Mouse (Mus musculus) testis, adult 2 months (tissue): ENCODE measurements at regions not wholly inside any gene's neighbourhood (a gene's known extent, or its start where the extent isn't known, plus 50 kb on each side); places are given as distances from the start of the nearest gene placed in this dataset.

Experiments used
- H3K27ac ChIP-seq: fragments of 200-500 bp; 2 replicates; pipeline ENCODE4 v1.5.1; 2012; ENCODE audit warnings: low read depth, low read length; ENCODE audit not compliant: control insufficient read depth, insufficient read depth
- H3K27me3 ChIP-seq: fragments of 200-500 bp; 2 replicates; pipeline ENCODE4 v1.6.1; 2012; ENCODE audit warnings: mild to moderate bottlenecking, low read length, moderate library complexity; ENCODE audit not compliant: control insufficient read depth, insufficient read depth
- H3K36me3 ChIP-seq: fragments of 200-500 bp; 2 replicates; pipeline ENCODE4 v1.6.1; 2012; ENCODE audit warnings: mild to moderate bottlenecking, low read length; ENCODE audit not compliant: control insufficient read depth, insufficient read depth
- H3K4me1 ChIP-seq: fragments of 200-500 bp; 2 replicates; pipeline ENCODE4 v1.6.1; 2012; ENCODE audit warnings: low read length; ENCODE audit not compliant: control insufficient read depth, insufficient read depth
- H3K4me3 ChIP-seq: fragments of 200-500 bp; 2 replicates; pipeline ENCODE4 v1.5.1; 2012; ENCODE audit warnings: low read depth, mild to moderate bottlenecking, low read length, moderate library complexity, mixed read lengths; ENCODE audit not compliant: control insufficient read depth
- CTCF ChIP-seq: fragments of 200-500 bp; IDR thresholded peaks from 2 replicates; pipeline ENCODE4 v1.5.1; 2012; ENCODE audit warnings: low read depth, mild to moderate bottlenecking, inconsistent platforms, low read length, moderate library complexity; ENCODE audit not compliant: control insufficient read depth, insufficient read depth, insufficient replicate concordance
- POLR2A ChIP-seq: fragments of 200-500 bp; IDR thresholded peaks from 2 replicates; pipeline ENCODE4 v1.6.1; 2012; ENCODE audit warnings: low read depth, mild to moderate bottlenecking, inconsistent platforms, low read length, moderate library complexity; ENCODE audit not compliant: control insufficient read depth

GRCm38 (mm10) chr3:149393317-149394172 lies 403.2 kb upstream of the Adgrl2 start:
- Histone ChIP-seq H3K27me3 (no peaks in the 10 kb centered on the region), H3K27ac (no peak overlapping the region), H3K36me3 (no peaks in the 10 kb centered on the region), H3K4me3 (no peak overlapping the region), H3K4me1 (no peaks in the 10 kb centered on the region)
- TF ChIP-seq POLR2A (no peak), CTCF (no peak)

GRCm38 (mm10) chr3:149392164-149392563 lies 401.8 kb upstream of the Adgrl2 start:
- H3K36me3 ChIP-seq, result no peaks in the 10 kb centered on the region
- TF ChIP-seq POLR2A, result no peak
- no peak for TF ChIP-seq CTCF
- no peak overlapping the region for H3K4me3 ChIP-seq
- H3K4me1 ChIP-seq, result no peaks in the 10 kb centered on the region
- H3K27ac ChIP-seq, result no peak overlapping the region
- no peaks in the 10 kb centered on the region for H3K27me3 ChIP-seq

GRCm38 (mm10) chr3:149387537-149387936 lies 397.2 kb upstream of the Adgrl2 start:
- Histone ChIP-seq H3K27me3 (no peaks in the 10 kb centered on the region), H3K4me3 (no peak overlapping the region), H3K36me3 (no peaks in the 10 kb centered on the region), H3K27ac (no peak overlapping the region), H3K4me1 (no peaks in the 10 kb centered on the region)
- TF ChIP-seq POLR2A (no peak), CTCF (no peak)

- Histone ChIP-seq H3K36me3 (no peaks in the 10 kb centered on the region), H3K27ac (no peak overlapping the region), H3K4me3 (no peak overlapping the region), H3K4me1 (no peaks in the 10 kb centered on the region), H3K27me3 (no peaks in the 10 kb centered on the region)
- TF ChIP-seq POLR2A (no peak), CTCF (no peak)
Measured at GRCm38 (mm10) chr3:149386027-149386426, 395.7 kb upstream of the Adgrl2 start.

- TF ChIP-seq POLR2A (no peak), CTCF (no peak)
- Histone ChIP-seq H3K4me1 (no peaks in the 10 kb centered on the region), H3K36me3 (no peaks in the 10 kb centered on the region), H3K27me3 (no peaks in the 10 kb centered on the region), H3K4me3 (no peak overlapping the region), H3K27ac (no peak overlapping the region)
Measured at GRCm38 (mm10) chr3:149385336-149385735, 395.0 kb upstream of the Adgrl2 start.

- Histone ChIP-seq H3K36me3 (no peaks in the 10 kb centered on the region), H3K4me3 (no peak overlapping the region), H3K27ac (no peak overlapping the region), H3K27me3 (no peaks in the 10 kb centered on the region), H3K4me1 (no peaks in the 10 kb centered on the region)
- TF ChIP-seq CTCF, result no peak
- TF ChIP-seq POLR2A, result no peak
Measured at GRCm38 (mm10) chr3:149381559-149382245, 391.3 kb upstream of the Adgrl2 start.

GRCm38 (mm10) chr3:149381051-149381450 lies 390.7 kb upstream of the Adgrl2 start:
- TF ChIP-seq CTCF (no peak), POLR2A (no peak)
- Histone ChIP-seq H3K4me1 (no peaks in the 10 kb centered on the region), H3K4me3 (no peak overlapping the region), H3K27me3 (no peaks in the 10 kb centered on the region), H3K36me3 (no peaks in the 10 kb centered on the region), H3K27ac (no peak overlapping the region)
